ENCODE assay signal across 8 mouse cellular contexts in genomic region chr4:155178274-155178673, GRCm38 (mm10). TPM values are rescaled to one million over a fixed set of nuclear protein-coding genes. Genes with fewer than 3 reads are reported as not detected.
DNase-seq lines count a peak whose midpoint lies in the region; ATAC-seq lines count a peak whose summit lies in the region.

No protein-coding gene starts in this region.

- H3K4me3 ChIP-seq in forebrain, embryonic 16.5 days (replicated peaks; ENCODE audit: low read length): no peak overlapping the region
- no peak overlapping the region for H3K4me3 ChIP-seq in hindbrain, embryonic 13.5 days
- H3K4me3 ChIP-seq in limb, embryonic 11.5 days (ENCODE audit: low read depth, low read length): no peak overlapping the region

- peak; percentile 72 for DNase-seq in ZHBTc4 (ENCODE audit: low read depth, low spot score)
- peak; percentile 69 for DNase-seq in limb, embryonic 11.5 days (ENCODE audit: low spot score)
- peak; percentile 79 for DNase-seq in mesoderm, embryonic 11.5 days (ENCODE audit: low read depth, low spot score)
- DNase-seq in spleen, postnatal 36 days (ENCODE audit: low spot score in 2 of 2): peak; percentile 77
- no peak for DNase-seq in cerebellum, adult 9-11 months

- no peak overlapping the region for H3K9ac ChIP-seq in forebrain, embryonic 16.5 days (replicated peaks; ENCODE audit: low read depth, low read length)
- H3K9ac ChIP-seq in hindbrain, embryonic 13.5 days: peak overlapping the region; percentile 14; the same call in 1 of the 2 replicates
- no peak overlapping the region for H3K9ac ChIP-seq in limb, embryonic 11.5 days (ENCODE audit: low read length)

- no peaks in the 10 kb centered on the region for H3K36me3 ChIP-seq in forebrain, embryonic 16.5 days (ENCODE audit: control insufficient read depth, insufficient read depth)
- H3K36me3 ChIP-seq in hindbrain, embryonic 13.5 days: no peaks in the 10 kb centered on the region
- H3K36me3 ChIP-seq in limb, embryonic 11.5 days (ENCODE audit: control insufficient read depth, insufficient read depth, low read length): 0 out of 2 replicates have a peak, but pooled peaks cover 2% of the 10 kb centered on the region

- H3K27ac ChIP-seq in forebrain, embryonic 16.5 days (ENCODE audit: low read length): peak overlapping the region; percentile 24
- H3K27ac ChIP-seq in hindbrain, embryonic 13.5 days: peak overlapping the region; percentile 84
- peak overlapping the region; percentile 48 for H3K27ac ChIP-seq in limb, embryonic 11.5 days (replicated peaks; ENCODE audit: low read depth, low read length)

- peaks cover 50% of the 10 kb centered on the region for H3K4me1 ChIP-seq in forebrain, embryonic 16.5 days (replicated peaks; ENCODE audit: control insufficient read depth, insufficient read depth, low read length)
- H3K4me1 ChIP-seq in hindbrain, embryonic 13.5 days (replicated peaks): peaks cover 75% of the 10 kb centered on the region
- H3K4me1 ChIP-seq in limb, embryonic 11.5 days (ENCODE audit: control insufficient read depth, insufficient read depth, low read length): peaks cover 66% of the 10 kb centered on the region

- H3K9me3 ChIP-seq in forebrain, embryonic 16.5 days (ENCODE audit: control insufficient read depth, low read length): no peaks in the 10 kb centered on the region
- no peaks in the 10 kb centered on the region for H3K9me3 ChIP-seq in hindbrain, embryonic 13.5 days
- H3K9me3 ChIP-seq in limb, embryonic 11.5 days (ENCODE audit: control insufficient read depth, low read length): no peaks in the 10 kb centered on the region

- H3K4me2 ChIP-seq in forebrain, embryonic 16.5 days (ENCODE audit: low read length): peak overlapping the region; percentile 10; the same call in 1 of the 2 replicates
- peak overlapping the region; percentile 18; the same call in 1 of the 2 replicates for H3K4me2 ChIP-seq in hindbrain, embryonic 13.5 days
- peak overlapping the region; percentile 2; the same call in 1 of the 2 replicates for H3K4me2 ChIP-seq in limb, embryonic 11.5 days (ENCODE audit: low read depth, severe bottlenecking)

- 0% methylated on average over 6 of the region's 6 CpGs for WGBS in forebrain, embryonic 16.5 days
- 4% methylated on average over 6 of the region's 6 CpGs for WGBS in hindbrain, embryonic 13.5 days
- WGBS in limb, embryonic 11.5 days: 17% methylated on average over 6 of the region's 6 CpGs

- no peaks in the 10 kb centered on the region for H3K27me3 ChIP-seq in forebrain, embryonic 16.5 days (replicated peaks; ENCODE audit: control insufficient read depth, insufficient read depth, low read length)
- no peaks in the 10 kb centered on the region for H3K27me3 ChIP-seq in hindbrain, embryonic 13.5 days
- no peaks in the 10 kb centered on the region for H3K27me3 ChIP-seq in limb, embryonic 11.5 days (ENCODE audit: control insufficient read depth, insufficient read depth, low read length)

- peak; percentile 90 for ATAC-seq in CD4-positive, CD25-positive, alpha-beta regulatory T cell, adult 4 months
- ATAC-seq in forebrain, embryonic 16.5 days: peak; percentile 54; the same call in 1 of the 2 replicates
- peak; percentile 44; the same call in 1 of the 2 replicates for ATAC-seq in hindbrain, embryonic 13.5 days (ENCODE audit: low FRiP score)
- ATAC-seq in limb, embryonic 11.5 days (ENCODE audit: insufficient number of reproducible peaks, low FRiP score, low TSS enrichment, low read depth): 0 out of 2 replicates have a peak, but pooled peaks have one; percentile 48

RNA-seq across cellular contexts. Expression of gene Ski, which starts 44.1 kb away (rescaled TPM):
- polyA plus RNA-seq in CD4-positive, CD25-positive, alpha-beta regulatory T cell, adult 4 months (2017; shearing (Covaris generic)): 10 to 100 TPM; 20.6 to 28.2 TPM
- 15.8 and 16.0 TPM in 2 replicates for polyA plus RNA-seq in forebrain, embryonic 16.5 days (2015; fragmentation: Nextera tagmentation; extraction: Ambion mirVana)
- 10.3 and 10.4 TPM in 2 replicates for polyA plus RNA-seq in hindbrain, embryonic 13.5 days (2015; fragmentation: Nextera tagmentation; extraction: Ambion mirVana)
- 17.7 and 17.8 TPM in 2 replicates for polyA plus RNA-seq in limb, embryonic 11.5 days (2014; fragmentation: Nextera tagmentation; extraction: Ambion mirVana)

Comparison
In these comparisons a context has a peak if more than half of its experiments do, and no peak if none do; other contexts are left out.
1. H3K27ac ChIP-seq: peak in every context shown above with its lines; median percentile 84 in hindbrain, embryonic 13.5 days; 48 in limb, embryonic 11.5 days; 24 in forebrain, embryonic 16.5 days.